Mouse (Mus musculus) midbrain, embryonic 12.5 days (tissue): ENCODE results near the gene Pld4. TPM values are rescaled to one million over a fixed set of nuclear protein-coding genes. Genes with fewer than 3 reads are reported as not detected.

Source experiments
- ATAC-seq: fragments of 200-750 bp; cut with Nextera tagmentation; 2 replicates; pipeline ENCODE4 v1.8.0; 2017; ENCODE audit warnings: low read depth, moderate TSS enrichment, moderate library complexity; ENCODE audit not compliant: low FRiP score
- H3K27ac ChIP-seq: fragments of 300-500 bp; sonication (generic); replicated peaks from 2 replicates; pipeline ENCODE4 v1.5.1; 2016; ENCODE audit warnings: mild to moderate bottlenecking
- H3K27me3 ChIP-seq: fragments of 300-500 bp; sonication (generic); 2 replicates; pipeline ENCODE4 v1.6.1; 2016; ENCODE audit warnings: mild to moderate bottlenecking
- H3K36me3 ChIP-seq: fragments of 300-500 bp; sonication (generic); 2 replicates; pipeline ENCODE4 v1.6.1; 2016
- H3K4me1 ChIP-seq: fragments of 300-500 bp; sonication (generic); 2 replicates; pipeline ENCODE4 v1.6.1; 2016
- H3K4me2 ChIP-seq: fragments of 300-500 bp; sonication (generic); replicated peaks from 2 replicates; pipeline ENCODE4 v1.6.1; 2016; ENCODE audit warnings: mild to moderate bottlenecking, moderate library complexity
- H3K4me3 ChIP-seq: fragments of 300-500 bp; sonication (generic); 2 replicates; pipeline ENCODE4 v1.5.1; 2016; ENCODE audit warnings: mild to moderate bottlenecking
- H3K9ac ChIP-seq: fragments of 300-500 bp; sonication (generic); replicated peaks from 2 replicates; pipeline ENCODE4 v1.6.1; 2016; ENCODE audit warnings: mild to moderate bottlenecking, moderate library complexity
- H3K9me3 ChIP-seq: fragments of 300-500 bp; sonication (generic); 2 replicates; pipeline ENCODE4 v1.6.1; 2016; ENCODE audit warnings: mild to moderate bottlenecking
- WGBS: fragments of 180-500 bp; shearing (Covaris S2); methylation state at CpG from one replicate; pipeline ENCODE4 v1.1.7; 2016; 5-methylcytosine and 5-hydroxymethylcytosine counted together
- polyA plus RNA-seq: library from polyadenylated mRNA; unstranded; fragments of >200 nt; fragmentation: Nextera tagmentation; extraction: Ambion mirVana; gene quantifications from 2 replicates; pipeline ENCODE4 v1.2.1, GENCODE M21; 2016

Gene Pld4
- polyA plus RNA-seq, 1 experiment from 2014 or later = 6.7 TPM

GRCm38 (mm10) chr12:112727801-112728200, 32.7 kb upstream of the Pld4 start:
- Histone ChIP-seq H3K36me3 (0 out of 2 replicates have a peak, but pooled peaks cover 9% of the 10 kb centered on the region), H3K9me3 (no peaks in the 10 kb centered on the region), H3K4me2 (no peak overlapping the region), H3K4me3 (no peak overlapping the region), H3K4me1 (peaks cover 16% of the 10 kb centered on the region), H3K27ac (no peak overlapping the region), H3K27me3 (peaks cover 26% of the 10 kb centered on the region), H3K9ac (no peak overlapping the region)
- WGBS = 83% methylated on average over 8 of the region's 8 CpGs
- no peak for ATAC-seq

GRCm38 (mm10) chr12:112730808-112731207, 29.6 kb upstream of the Pld4 start:
- Histone ChIP-seq H3K4me1 (0 out of 2 replicates have a peak, but pooled peaks cover 7% of the 10 kb centered on the region), H3K4me3 (no peak overlapping the region), H3K36me3 (peaks cover 17% of the 10 kb centered on the region), H3K27me3 (peaks cover 9% of the 10 kb centered on the region; the same call in 1 of the 2 replicates), H3K9me3 (no peaks in the 10 kb centered on the region), H3K9ac (no peak overlapping the region), H3K4me2 (no peak overlapping the region), H3K27ac (no peak overlapping the region)
- ATAC-seq = no peak
- WGBS = 89% methylated on average over 14 of the region's 14 CpGs

GRCm38 (mm10) chr12:112732591-112732990, 27.9 kb upstream of the Pld4 start:
- ATAC-seq = no peak

GRCm38 (mm10) chr12:112734108-112734820, 26.2 kb upstream of the Pld4 start:
- ATAC-seq = no peak
- Histone ChIP-seq H3K36me3 (peaks cover 52% of the 10 kb centered on the region), H3K4me2 (no peak overlapping the region), H3K27ac (no peak overlapping the region), H3K4me3 (no peak overlapping the region), H3K9me3 (no peaks in the 10 kb centered on the region), H3K27me3 (no peaks in the 10 kb centered on the region), H3K4me1 (no peaks in the 10 kb centered on the region), H3K9ac (no peak overlapping the region)
- WGBS = 81% methylated on average over 2 of the region's 2 CpGs

More at GRCm38 (mm10) chr12:112732591-112732990, 27.9 kb upstream of the Pld4 start:
- Histone ChIP-seq H3K27ac (no peak overlapping the region), H3K4me2 (no peak overlapping the region), H3K4me3 (no peak overlapping the region), H3K4me1 (0 out of 2 replicates have a peak, but pooled peaks cover 3% of the 10 kb centered on the region), H3K9ac (no peak overlapping the region), H3K27me3 (no peaks in the 10 kb centered on the region), H3K9me3 (no peaks in the 10 kb centered on the region), H3K36me3 (peaks cover 35% of the 10 kb centered on the region)
- 90% methylated on average over 10 of the region's 10 CpGs for WGBS

GRCm38 (mm10) chr12:112734881-112735655, 25.4 kb upstream of the Pld4 start:
- no peak for ATAC-seq
- no peaks in the 10 kb centered on the region for H3K4me1 ChIP-seq
- H3K36me3 ChIP-seq = peaks cover 55% of the 10 kb centered on the region
- 89% methylated on average over 19 of the region's 19 CpGs for WGBS
- H3K27me3 ChIP-seq = no peaks in the 10 kb centered on the region
- H3K4me3 ChIP-seq = no peak overlapping the region
- no peak overlapping the region for H3K27ac ChIP-seq
- H3K4me2 ChIP-seq = no peak overlapping the region
- no peak overlapping the region for H3K9ac ChIP-seq
- H3K9me3 ChIP-seq = no peaks in the 10 kb centered on the region

- Histone ChIP-seq H3K4me3 (no peak overlapping the region), H3K4me1 (no peaks in the 10 kb centered on the region), H3K4me2 (no peak overlapping the region), H3K27me3 (no peaks in the 10 kb centered on the region), H3K9ac (no peak overlapping the region), H3K36me3 (peaks cover 55% of the 10 kb centered on the region), H3K9me3 (no peaks in the 10 kb centered on the region), H3K27ac (no peak overlapping the region)
- WGBS = 87% methylated on average over 29 of the region's 29 CpGs
- ATAC-seq = no peak
Measured at GRCm38 (mm10) chr12:112735896-112736635, 24.4 kb upstream of the Pld4 start.

- 83% methylated on average over 10 of the region's 10 CpGs for WGBS
- Histone ChIP-seq H3K36me3 (peaks cover 55% of the 10 kb centered on the region), H3K4me2 (no peak overlapping the region), H3K27me3 (no peaks in the 10 kb centered on the region), H3K4me1 (no peaks in the 10 kb centered on the region), H3K9me3 (no peaks in the 10 kb centered on the region), H3K9ac (no peak overlapping the region), H3K4me3 (no peak overlapping the region), H3K27ac (no peak overlapping the region)
- no peak for ATAC-seq
Measured at GRCm38 (mm10) chr12:112736636-112736925, 23.9 kb upstream of the Pld4 start.

- no peak overlapping the region for H3K9ac ChIP-seq
Measured at GRCm38 (mm10) chr12:112737081-112737480, 23.4 kb upstream of the Pld4 start.

GRCm38 (mm10) chr12:112737761-112738160, 22.7 kb upstream of the Pld4 start:
- Histone ChIP-seq H3K4me1 (no peaks in the 10 kb centered on the region), H3K27ac (no peak overlapping the region), H3K36me3 (peaks cover 47% of the 10 kb centered on the region), H3K9ac (no peak overlapping the region), H3K27me3 (no peaks in the 10 kb centered on the region), H3K9me3 (no peaks in the 10 kb centered on the region), H3K4me2 (no peak overlapping the region), H3K4me3 (no peak overlapping the region)
- 96% methylated on average over 14 of the region's 14 CpGs for WGBS
- no peak for ATAC-seq

More at GRCm38 (mm10) chr12:112737081-112737480, 23.4 kb upstream of the Pld4 start:
- WGBS = 93% methylated on average over 7 of the region's 7 CpGs
- Histone ChIP-seq H3K4me3 (no peak overlapping the region), H3K27ac (no peak overlapping the region), H3K4me2 (no peak overlapping the region), H3K27me3 (no peaks in the 10 kb centered on the region), H3K9me3 (no peaks in the 10 kb centered on the region), H3K4me1 (no peaks in the 10 kb centered on the region), H3K36me3 (peaks cover 53% of the 10 kb centered on the region)
- ATAC-seq = no peak

GRCm38 (mm10) chr12:112738281-112739022, 22.0 kb upstream of the Pld4 start:
- 92% methylated on average over 31 of the region's 31 CpGs for WGBS
- Histone ChIP-seq H3K9ac (no peak overlapping the region), H3K9me3 (no peaks in the 10 kb centered on the region), H3K4me2 (no peak overlapping the region), H3K27ac (no peak overlapping the region), H3K4me1 (no peaks in the 10 kb centered on the region), H3K36me3 (peaks cover 45% of the 10 kb centered on the region), H3K27me3 (no peaks in the 10 kb centered on the region), H3K4me3 (no peak overlapping the region)
- ATAC-seq = no peak

- 92% methylated on average over 24 of the region's 24 CpGs for whole genome bisulfite sequencing
- Histone ChIP-seq H3K9me3 (no peaks in the 10 kb centered on the region), H3K4me3 (no peak overlapping the region), H3K27me3 (no peaks in the 10 kb centered on the region), H3K27ac (no peak overlapping the region), H3K9ac (no peak overlapping the region), H3K4me1 (no peaks in the 10 kb centered on the region), H3K4me2 (no peak overlapping the region), H3K36me3 (peaks cover 43% of the 10 kb centered on the region)
- ATAC-seq = no peak
Measured at GRCm38 (mm10) chr12:112739023-112739568, 21.4 kb upstream of the Pld4 start.
